Mouse (Mus musculus): ENCODE results near the gene Igf2bp1. TPM values are rescaled to one million over a fixed set of nuclear protein-coding genes. Genes with fewer than 3 reads are reported as not detected.
A peak's percentile ranks its signal among the peaks of the same experiment; 100 is the strongest.

Igf2bp1 gene
- total and polyA plus RNA-seq, 3 experiments = under 0.01 TPM; not detected in 2

GRCm38 (mm10) chr11:96037499-96037898 is 31.8 kb upstream of the Igf2bp1 start:
- H3K4me2 ChIP-seq (ENCODE audit: insufficient read depth, low read depth, poor library complexity, severe bottlenecking) = no peak overlapping the region
- no peak overlapping the region for H3K9ac ChIP-seq (ENCODE audit: insufficient read depth, low read depth)
- peaks cover 4 to 26% of the 10 kb centered on the region in 2 experiments; a peak in 3 of 4 replicates for H3K4me1 ChIP-seq (ENCODE audit: control insufficient read depth in 1 of 2, insufficient read depth in 2 of 2)
- TF ChIP-seq HCFC1 (IDR thresholded peaks at IDR 0.05; ENCODE audit: low read depth, low read length) (no peak), IRF4 (IDR thresholded peaks at IDR 0.05; ENCODE audit: low read depth, low read length) (no peak), ZC3H11A (IDR thresholded peaks at IDR 0.05; ENCODE audit: low read depth, low read length) (no peak), ELF1 (IDR thresholded peaks at IDR 0.05; ENCODE audit: low read depth, low read length) (no peak), RAD21 (IDR thresholded peaks at IDR 0.05; ENCODE audit: low read depth, low read length) (no peak), CTCF (conservative IDR thresholded peaks at IDR 0.05 in 1 of 2, IDR thresholded peaks at IDR 0.05 in 1 of 2; ENCODE audit: low read depth in 2 of 2, low read length in 2 of 2) (no peak), POLR2A (IDR thresholded peaks at IDR 0.05; ENCODE audit: low read depth, low read length) (no peak), ZNF384 (IDR thresholded peaks at IDR 0.05; ENCODE audit: low read depth, low read length) (no peak), E2F4 (IDR thresholded peaks at IDR 0.05; ENCODE audit: insufficient replicate concordance, low read depth, low read length) (no peak), GABPA (IDR thresholded peaks at IDR 0.05; ENCODE audit: insufficient replicate concordance, low read depth, low read length) (no peak), UBTF (IDR thresholded peaks at IDR 0.05; ENCODE audit: low read depth, low read length) (no peak), ETS1 (conservative IDR thresholded peaks at IDR 0.05; ENCODE audit: low read depth, low read length) (no peak), CHD2 (IDR thresholded peaks at IDR 0.05; ENCODE audit: low read length) (no peak), MAFK (IDR thresholded peaks at IDR 0.05; ENCODE audit: insufficient replicate concordance, low read length) (no peak)
- in situ Hi-C loops (cut with MboI; ENCODE audit: low pct_ligation_motif_present, low pct_unique_long_range_greater_than_20kb, low sequenced_read_pairs) = loop anchor here (5.0 kb wide), 1 partner anchor 55 kb away; no protein-coding TSS in a partner anchor
- peaks cover 22% of the 10 kb centered on the region for H3K79me2 ChIP-seq (replicated peaks; ENCODE audit: control insufficient read depth, extremely low read depth, insufficient read depth, poor library complexity, severe bottlenecking)
- no peaks in the 10 kb centered on the region for H3K9me3 ChIP-seq (replicated peaks; ENCODE audit: low read length)
- H3K27ac ChIP-seq (ENCODE audit: insufficient read depth, low read depth) = no peak overlapping the region
- H3K27me3 ChIP-seq (replicated peaks) = no peaks in the 10 kb centered on the region
- H3K36me3 ChIP-seq (replicated peaks in 1 of 2; ENCODE audit: control insufficient read depth in 1 of 2, insufficient read depth in 1 of 2, low read length in 1 of 2) = peaks cover 26 to 41% of the 10 kb centered on the region in 2 experiments
- no peak for DNase-seq (ENCODE audit: extremely low read depth)
- dilution Hi-C loops (cut with MboI; ENCODE audit: extremely low pct_ligation_motif_present, extremely low pct_unique_long_range_greater_than_20kb, low sequenced_read_pairs) = no loop called here
- no peak overlapping the region for H3K4me3 ChIP-seq (replicated peaks in 1 of 3; ENCODE audit: low read depth in 2 of 3, low read length in 2 of 3, poor library complexity in 1 of 3)

GRCm38 (mm10) chr11:96035133-96035532 is 29.4 kb upstream of the Igf2bp1 start:
- Histone ChIP-seq H3K27ac (ENCODE audit: insufficient read depth, low read depth) (no peak overlapping the region), H3K4me1 (ENCODE audit: control insufficient read depth in 1 of 2, insufficient read depth in 2 of 2) (peaks cover 4 to 21% of the 10 kb centered on the region in 2 experiments; a peak in 3 of 4 replicates)
- no peak for TF ChIP-seq ELF1 (IDR thresholded peaks at IDR 0.05; ENCODE audit: low read depth, low read length)

More at GRCm38 (mm10) chr11:96035133-96035532, 29.4 kb upstream of the Igf2bp1 start:
- H3K9ac ChIP-seq (ENCODE audit: insufficient read depth, low read depth) = peak overlapping the region; percentile 90
- peaks cover 22% of the 10 kb centered on the region for H3K79me2 ChIP-seq (replicated peaks; ENCODE audit: control insufficient read depth, extremely low read depth, insufficient read depth, poor library complexity, severe bottlenecking)
- dilution Hi-C loops (cut with MboI; ENCODE audit: extremely low pct_ligation_motif_present, extremely low pct_unique_long_range_greater_than_20kb, low sequenced_read_pairs) = no loop called here
- in situ Hi-C loops (cut with MboI; ENCODE audit: low pct_ligation_motif_present, low pct_unique_long_range_greater_than_20kb, low sequenced_read_pairs) = loop anchor here (5.0 kb wide), 1 partner anchor 57 kb away; no protein-coding TSS in a partner anchor
- H3K36me3 ChIP-seq (replicated peaks in 1 of 2; ENCODE audit: control insufficient read depth in 1 of 2, insufficient read depth in 1 of 2, low read length in 1 of 2) = peaks cover 16 to 28% of the 10 kb centered on the region in 2 experiments
- no peak for DNase-seq (ENCODE audit: extremely low read depth)
- no peaks in the 10 kb centered on the region for H3K9me3 ChIP-seq (replicated peaks; ENCODE audit: low read length)
- H3K4me2 ChIP-seq (ENCODE audit: insufficient read depth, low read depth, poor library complexity, severe bottlenecking) = peak overlapping the region; percentile 94
- peak overlapping the region; percentile 82 to 99 (median 87) for H3K4me3 ChIP-seq (replicated peaks in 1 of 3; ENCODE audit: low read depth in 2 of 3, low read length in 2 of 3, poor library complexity in 1 of 3)
- no peaks in the 10 kb centered on the region for H3K27me3 ChIP-seq (replicated peaks)
